Mouse (Mus musculus): ENCODE measurements at regions not wholly inside any gene's neighbourhood (a gene's known extent, or its start where the extent isn't known, plus 50 kb on each side); places are given as distances from the start of the nearest gene placed in this dataset.

DNA sequence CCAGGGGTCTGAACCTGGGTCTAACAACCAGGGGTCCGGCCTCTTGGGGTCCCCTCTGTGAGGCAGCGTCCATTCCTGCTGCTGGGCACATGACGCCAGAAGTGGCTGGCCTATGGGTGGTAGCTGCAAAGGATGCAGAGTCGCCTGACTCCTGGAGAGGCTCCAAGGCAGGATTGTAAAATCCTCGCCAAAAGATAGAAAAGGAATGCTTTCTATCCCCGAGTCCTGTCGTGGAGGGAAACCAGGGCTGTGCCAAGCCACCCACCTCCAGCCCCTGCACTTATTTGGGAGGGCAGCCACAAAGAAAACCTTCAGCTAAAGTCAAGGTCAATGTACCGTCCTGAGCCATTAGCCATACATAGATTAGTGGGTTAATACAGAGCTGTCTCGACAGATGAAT is 73.9 kb upstream of the Mef2a start:
- Histone ChIP-seq H3K4me1 (replicated peaks; ENCODE audit: control insufficient read depth, insufficient read depth, low read length) (peaks cover 41% of the 10 kb centered on the region), H3K9ac (no peak overlapping the region), H3K36me3 (replicated peaks; ENCODE audit: control insufficient read depth, insufficient read depth) (no peaks in the 10 kb centered on the region), H3K27ac (peak overlapping the region; percentile 82), H3K4me2 (replicated peaks) (no peak overlapping the region), H3K27me3 (ENCODE audit: control insufficient read depth, insufficient read depth, low read length) (no peaks in the 10 kb centered on the region), H3K4me3 (replicated peaks; ENCODE audit: low read length) (no peak overlapping the region), H3K9me3 (ENCODE audit: control insufficient read depth, low read length) (no peaks in the 10 kb centered on the region)
- WGBS, result 68% methylated on average over 9 of the region's 9 CpGs
- ATAC-seq (ENCODE audit: low FRiP score) (no peak), DNase-seq (ENCODE audit: low spot score) (no peak)

DNA sequence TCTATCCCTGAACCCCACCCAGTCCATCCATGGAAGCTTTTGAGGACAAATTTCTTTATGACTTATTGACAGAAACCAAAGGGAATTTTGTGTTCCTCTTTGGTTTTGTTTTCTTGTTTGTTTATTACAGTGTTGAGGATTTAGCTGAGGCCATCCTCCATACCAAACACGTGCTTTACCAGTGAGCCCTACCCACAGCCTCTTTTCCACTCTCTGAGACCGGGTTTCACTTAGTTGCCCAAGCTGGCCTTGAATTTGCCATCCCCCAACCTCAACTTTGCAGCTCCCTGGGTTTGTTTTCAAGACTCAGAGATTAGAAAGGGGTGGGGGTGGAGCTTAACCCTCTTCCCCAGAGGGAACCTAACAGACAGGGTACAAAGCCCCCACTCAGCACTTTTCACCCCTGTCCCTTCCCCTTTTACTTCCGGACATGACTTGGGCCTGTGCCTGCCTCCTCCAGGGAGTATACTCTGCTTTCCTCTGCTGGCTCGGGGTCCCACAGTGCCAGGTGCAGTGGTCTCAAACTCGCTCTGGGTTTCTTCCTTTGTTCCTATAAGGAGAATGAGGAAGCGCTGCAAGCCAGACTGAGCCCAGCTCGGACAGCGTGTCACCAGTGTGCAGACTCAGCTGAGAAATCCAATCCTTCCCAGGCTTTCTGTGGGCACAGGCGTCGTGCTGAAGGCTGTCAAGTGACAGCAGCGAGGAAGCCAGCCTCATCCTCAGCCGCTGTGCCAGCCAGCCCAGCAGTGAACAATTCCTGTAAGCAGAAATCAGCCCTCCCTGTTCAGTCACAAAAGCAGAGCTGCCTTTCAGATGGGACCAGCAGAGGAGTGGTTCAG is 72.8 kb upstream of the Mef2a start:
- peaks cover 41% of the 10 kb centered on the region for H3K4me1 ChIP-seq (replicated peaks; ENCODE audit: control insufficient read depth, insufficient read depth, low read length)
- no peak overlapping the region for H3K4me3 ChIP-seq (replicated peaks; ENCODE audit: low read length)
- ATAC-seq (ENCODE audit: low FRiP score) (peak; percentile 44), DNase-seq (ENCODE audit: low spot score) (peak; percentile 50)
- H3K36me3 ChIP-seq (replicated peaks; ENCODE audit: control insufficient read depth, insufficient read depth), result no peaks in the 10 kb centered on the region
- 15% methylated on average over 12 of the region's 12 CpGs for WGBS
- no peak overlapping the region; the same call in 1 of the 2 replicates for H3K4me2 ChIP-seq (replicated peaks)
- H3K27me3 ChIP-seq (ENCODE audit: control insufficient read depth, insufficient read depth, low read length), result no peaks in the 10 kb centered on the region
- H3K27ac ChIP-seq, result peak overlapping the region; percentile 82
- no peaks in the 10 kb centered on the region for H3K9me3 ChIP-seq (ENCODE audit: control insufficient read depth, low read length)
- H3K9ac ChIP-seq, result peak overlapping the region; percentile 51

DNA sequence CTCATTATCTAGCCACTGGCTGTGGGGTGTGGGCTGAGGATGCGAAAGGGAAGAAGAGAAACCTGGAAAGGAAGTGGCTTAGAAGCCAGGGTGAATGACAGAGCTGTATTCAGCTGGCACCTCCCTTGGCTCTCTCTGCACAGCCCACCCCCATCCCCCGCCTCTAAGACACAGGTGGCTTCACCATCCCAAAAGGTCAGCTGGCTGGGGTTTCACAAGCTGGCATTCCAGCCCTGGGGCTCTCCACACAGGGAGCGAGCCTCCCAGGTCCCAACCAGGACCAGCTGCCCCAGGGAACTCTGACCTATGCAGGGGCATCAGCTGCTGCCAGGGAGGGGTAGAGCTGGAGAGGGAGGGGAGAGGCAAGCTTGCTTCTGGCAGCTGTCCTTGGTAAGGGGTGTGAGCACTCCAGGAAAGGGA is 71.9 kb upstream of the Mef2a start:
- no peak for DNase-seq (ENCODE audit: low spot score)

DNA sequence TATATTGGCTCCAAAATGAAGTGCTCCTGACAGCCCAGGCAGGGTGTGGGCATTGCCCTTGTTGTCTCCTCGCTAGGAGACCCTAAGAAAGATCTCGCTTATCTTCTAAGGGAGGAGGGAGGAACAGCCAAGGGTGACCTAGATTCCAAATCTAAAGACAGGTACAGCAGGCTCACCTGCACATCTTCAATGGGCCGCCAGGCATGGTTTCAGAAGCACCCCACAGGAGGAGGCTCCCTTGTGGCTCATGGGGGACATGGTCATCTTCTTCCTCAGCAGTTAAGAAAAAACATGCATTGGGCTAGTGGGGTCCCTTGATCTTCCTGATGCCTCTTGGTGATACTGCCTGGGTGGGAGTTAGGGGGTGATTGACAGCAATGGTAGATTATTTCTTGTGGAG is 71.0 kb upstream of the Mef2a start:
- Histone ChIP-seq H3K4me3 (replicated peaks; ENCODE audit: low read length) (no peak overlapping the region), H3K4me2 (replicated peaks) (peak overlapping the region; percentile 26; the same call in 1 of the 2 replicates), H3K9me3 (ENCODE audit: control insufficient read depth, low read length) (no peaks in the 10 kb centered on the region), H3K27ac (peak overlapping the region; percentile 83), H3K4me1 (replicated peaks; ENCODE audit: control insufficient read depth, insufficient read depth, low read length) (peaks cover 41% of the 10 kb centered on the region), H3K36me3 (replicated peaks; ENCODE audit: control insufficient read depth, insufficient read depth) (no peaks in the 10 kb centered on the region), H3K27me3 (ENCODE audit: control insufficient read depth, insufficient read depth, low read length) (no peaks in the 10 kb centered on the region), H3K9ac (peak overlapping the region; percentile 26)
- DNase-seq (ENCODE audit: low spot score) (no peak), ATAC-seq (ENCODE audit: low FRiP score) (0 out of 2 replicates have a peak, but pooled peaks have one; percentile 3)
- WGBS, result 58% methylated on average over 3 of the region's 3 CpGs

More for the DNA sequence above, 71.9 kb upstream of the Mef2a start:
- Histone ChIP-seq H3K4me3 (replicated peaks; ENCODE audit: low read length) (no peak overlapping the region), H3K4me1 (replicated peaks; ENCODE audit: control insufficient read depth, insufficient read depth, low read length) (peaks cover 41% of the 10 kb centered on the region), H3K9ac (no peak overlapping the region), H3K27ac (peak overlapping the region; percentile 9; the same call in 1 of the 2 replicates), H3K9me3 (ENCODE audit: control insufficient read depth, low read length) (no peaks in the 10 kb centered on the region), H3K4me2 (replicated peaks) (no peak overlapping the region), H3K36me3 (replicated peaks; ENCODE audit: control insufficient read depth, insufficient read depth) (no peaks in the 10 kb centered on the region), H3K27me3 (ENCODE audit: control insufficient read depth, insufficient read depth, low read length) (no peaks in the 10 kb centered on the region)
- peak; percentile 28; the same call in 1 of the 2 replicates for ATAC-seq (ENCODE audit: low FRiP score)
- WGBS, result 33% methylated on average over 3 of the region's 3 CpGs

DNA sequence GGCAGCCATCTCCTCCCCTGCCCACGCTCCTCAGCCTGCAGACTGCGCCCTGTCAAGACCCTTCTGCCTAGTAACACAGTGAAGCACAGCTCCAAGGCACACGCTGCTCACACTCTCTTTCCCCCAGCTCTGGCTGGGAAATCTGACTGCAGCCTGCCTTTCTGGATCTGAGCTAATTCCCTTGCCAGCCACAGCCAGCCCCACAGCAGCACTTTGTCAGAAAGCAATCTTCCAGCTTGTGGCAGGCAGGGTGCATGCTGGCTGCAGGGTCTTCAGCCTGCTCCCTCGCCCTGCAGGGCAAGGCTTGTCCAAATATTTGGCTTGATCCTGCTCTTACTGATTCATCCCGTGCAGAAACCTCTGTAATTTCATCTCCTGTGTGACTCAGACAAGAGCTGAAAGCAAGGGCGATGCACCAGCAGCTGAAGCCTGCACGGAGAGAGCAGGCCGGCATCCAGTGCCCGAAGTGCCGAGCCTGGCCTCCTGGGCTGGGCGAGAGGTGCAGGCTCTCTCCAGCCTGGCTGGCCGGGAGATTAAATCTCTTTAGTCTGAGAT is 70.4 kb upstream of the Mef2a start:
- WGBS, result 33% methylated on average over 12 of the region's 12 CpGs
- DNase-seq (ENCODE audit: low spot score) (peak; percentile 61), ATAC-seq (ENCODE audit: low FRiP score) (peak; percentile 39; the same call in 1 of the 2 replicates)
- Histone ChIP-seq H3K9me3 (ENCODE audit: control insufficient read depth, low read length) (no peaks in the 10 kb centered on the region), H3K36me3 (replicated peaks; ENCODE audit: control insufficient read depth, insufficient read depth) (no peaks in the 10 kb centered on the region), H3K4me2 (replicated peaks) (peak overlapping the region; percentile 26), H3K27ac (peak overlapping the region; percentile 83), H3K4me1 (replicated peaks; ENCODE audit: control insufficient read depth, insufficient read depth, low read length) (peaks cover 41% of the 10 kb centered on the region), H3K27me3 (ENCODE audit: control insufficient read depth, insufficient read depth, low read length) (no peaks in the 10 kb centered on the region), H3K9ac (peak overlapping the region; percentile 26), H3K4me3 (replicated peaks; ENCODE audit: low read length) (no peak overlapping the region)

DNA sequence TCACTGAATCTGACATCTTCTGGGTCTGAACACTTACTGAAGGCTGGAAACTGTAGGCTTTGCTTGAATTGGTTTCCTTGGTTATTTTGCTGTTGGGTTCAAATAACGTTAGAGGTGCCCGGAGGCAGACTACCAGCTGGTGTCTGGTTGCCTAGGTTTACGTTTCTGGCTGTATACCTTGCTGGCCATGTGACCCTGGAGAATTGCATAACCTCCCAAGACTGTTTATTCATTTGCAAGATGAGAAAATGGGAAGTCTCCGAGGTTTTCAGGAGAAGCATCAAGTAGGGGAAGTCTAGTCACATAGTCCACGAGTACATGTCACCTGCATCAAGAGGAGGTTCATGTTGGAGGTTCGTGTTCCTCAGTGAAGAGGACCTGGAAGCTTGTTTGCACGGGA is 69.6 kb upstream of the Mef2a start:
- Histone ChIP-seq H3K4me1 (replicated peaks; ENCODE audit: control insufficient read depth, insufficient read depth, low read length) (peaks cover 41% of the 10 kb centered on the region), H3K36me3 (replicated peaks; ENCODE audit: control insufficient read depth, insufficient read depth) (no peaks in the 10 kb centered on the region), H3K27me3 (ENCODE audit: control insufficient read depth, insufficient read depth, low read length) (no peaks in the 10 kb centered on the region), H3K9ac (no peak overlapping the region), H3K9me3 (ENCODE audit: control insufficient read depth, low read length) (no peaks in the 10 kb centered on the region), H3K4me3 (replicated peaks; ENCODE audit: low read length) (no peak overlapping the region), H3K4me2 (replicated peaks) (no peak overlapping the region), H3K27ac (no peak overlapping the region)
- ATAC-seq (ENCODE audit: low FRiP score) (no peak), DNase-seq (ENCODE audit: low spot score) (no peak)
- 69% methylated on average over 7 of the region's 7 CpGs for WGBS

DNA sequence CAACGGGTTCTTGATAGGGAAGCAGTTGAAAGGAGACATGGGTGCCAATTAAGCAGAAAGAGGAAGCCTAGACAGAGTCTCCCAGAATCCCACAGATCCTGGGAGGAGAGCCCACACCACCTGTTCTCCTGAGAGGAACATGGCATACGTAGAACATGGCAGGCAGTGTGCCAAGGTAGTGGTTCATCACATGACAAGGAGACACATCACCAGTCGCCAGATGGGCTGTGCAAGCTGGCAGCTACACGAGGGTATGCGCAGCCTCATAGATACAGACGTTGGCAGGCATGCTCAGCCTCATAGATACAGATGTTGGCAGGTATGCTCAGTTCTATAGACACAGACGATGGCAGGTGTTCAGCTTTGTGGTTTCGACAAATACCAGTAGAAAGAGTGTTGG is 68.1 kb upstream of the Mef2a start:
- no peaks in the 10 kb centered on the region for H3K9me3 ChIP-seq (ENCODE audit: control insufficient read depth, low read length)
- ATAC-seq (ENCODE audit: low FRiP score), result no peak
- no peak overlapping the region for H3K4me3 ChIP-seq (replicated peaks; ENCODE audit: low read length)
- DNase-seq (ENCODE audit: low spot score), result no peak
- H3K4me2 ChIP-seq (replicated peaks), result no peak overlapping the region
- no peaks in the 10 kb centered on the region for H3K36me3 ChIP-seq (replicated peaks; ENCODE audit: control insufficient read depth, insufficient read depth)
- whole genome bisulfite sequencing, result 79% methylated on average over 8 of the region's 8 CpGs
- no peak overlapping the region for H3K9ac ChIP-seq
- peaks cover 37% of the 10 kb centered on the region for H3K4me1 ChIP-seq (replicated peaks; ENCODE audit: control insufficient read depth, insufficient read depth, low read length)
- H3K27me3 ChIP-seq (ENCODE audit: control insufficient read depth, insufficient read depth, low read length), result no peaks in the 10 kb centered on the region
- no peak overlapping the region for H3K27ac ChIP-seq

DNA sequence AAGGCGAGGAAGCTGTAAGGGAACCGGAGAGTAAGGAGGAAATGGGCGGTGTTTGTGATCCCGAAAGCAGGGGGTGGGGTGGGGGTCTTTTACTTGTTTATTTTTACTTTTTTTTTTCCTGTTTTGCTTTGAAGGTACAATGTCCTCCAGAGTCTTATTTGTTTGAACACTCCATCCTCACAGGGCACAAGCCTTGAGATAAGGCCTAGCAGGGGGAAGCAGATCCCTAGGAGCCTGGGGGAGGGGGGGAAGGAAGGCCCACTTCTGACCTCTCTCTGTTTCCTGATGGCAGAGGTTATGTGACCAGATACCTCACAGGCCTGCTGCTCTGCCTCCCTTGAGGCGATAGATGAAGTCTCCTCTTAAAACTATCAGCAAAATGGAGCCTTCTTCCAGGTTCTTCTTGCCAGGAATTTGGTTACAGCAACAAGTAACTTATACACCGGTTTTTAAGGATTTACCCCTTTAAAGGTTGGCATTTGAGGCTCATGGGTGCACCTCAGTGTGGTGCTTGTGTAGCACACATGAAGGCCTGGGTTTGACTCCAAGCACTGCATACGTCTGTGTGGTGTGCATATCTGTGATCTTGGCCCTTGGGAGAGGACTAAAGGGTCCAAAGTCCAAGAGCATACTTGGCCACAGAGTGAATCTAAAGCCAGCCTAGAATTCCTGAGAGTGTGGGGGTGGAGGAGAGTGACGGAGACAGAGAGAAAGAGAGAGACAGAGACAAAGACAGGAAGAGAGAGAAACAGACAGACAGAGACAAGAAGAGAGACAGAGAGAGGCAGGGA is 64.8 kb upstream of the Mef2a start:
- WGBS, result 80% methylated on average over 8 of the region's 8 CpGs
- ATAC-seq (ENCODE audit: low FRiP score) (no peak), DNase-seq (ENCODE audit: low spot score) (no peak)
- Histone ChIP-seq H3K27me3 (ENCODE audit: control insufficient read depth, insufficient read depth, low read length) (no peaks in the 10 kb centered on the region), H3K9ac (no peak overlapping the region), H3K4me2 (replicated peaks) (no peak overlapping the region), H3K36me3 (replicated peaks; ENCODE audit: control insufficient read depth, insufficient read depth) (no peaks in the 10 kb centered on the region), H3K9me3 (ENCODE audit: control insufficient read depth, low read length) (no peaks in the 10 kb centered on the region), H3K4me3 (replicated peaks; ENCODE audit: low read length) (no peak overlapping the region), H3K4me1 (replicated peaks; ENCODE audit: control insufficient read depth, insufficient read depth, low read length) (peaks cover 6% of the 10 kb centered on the region; the same call in 1 of the 2 replicates), H3K27ac (no peak overlapping the region)
